Mouse (Mus musculus) limb, embryonic 12.5 days (tissue): ENCODE results near the gene Zfp781. TPM values are rescaled to one million over a fixed set of nuclear protein-coding genes. Genes with fewer than 3 reads are reported as not detected.
"Not testable (repeated sequence)": the region's sequence is repeated elsewhere in the genome, so short reads cannot be mapped to it uniquely, and the experiment has no call there.

ENCODE experiments used
- ATAC-seq: fragments of 200-750 bp; cut with Nextera tagmentation; 2 replicates; pipeline ENCODE4 v1.8.0; 2017; ENCODE audit warnings: low read depth, moderate TSS enrichment; ENCODE audit not compliant: insufficient number of reproducible peaks, insufficient read depth, low FRiP score, low TSS enrichment
- H3K27ac ChIP-seq: fragments of 300-500 bp; sonication (generic); 2 replicates; pipeline ENCODE4 v1.5.1; 2016; ENCODE audit warnings: mild to moderate bottlenecking, moderate library complexity
- H3K27me3 ChIP-seq: fragments of 300-500 bp; sonication (generic); 2 replicates; pipeline ENCODE4 v1.6.1; 2016; ENCODE audit warnings: mild to moderate bottlenecking, moderate library complexity
- H3K36me3 ChIP-seq: fragments of 300-500 bp; sonication (generic); 2 replicates; pipeline ENCODE4 v1.6.1; 2016; ENCODE audit warnings: mild to moderate bottlenecking, moderate library complexity
- H3K4me1 ChIP-seq: fragments of 300-500 bp; sonication (generic); replicated peaks from 2 replicates; pipeline ENCODE4 v1.6.1; 2016
- H3K4me2 ChIP-seq: fragments of 300-500 bp; sonication (generic); 2 replicates; pipeline ENCODE4 v1.6.1; 2016; ENCODE audit warnings: mild to moderate bottlenecking, moderate library complexity
- H3K4me3 ChIP-seq: fragments of 300-500 bp; sonication (generic); replicated peaks from 2 replicates; pipeline ENCODE4 v1.5.1; 2016; ENCODE audit warnings: mild to moderate bottlenecking
- H3K9ac ChIP-seq: fragments of 300-500 bp; sonication (generic); replicated peaks from 2 replicates; pipeline ENCODE4 v1.6.1; 2016; ENCODE audit warnings: mild to moderate bottlenecking, moderate library complexity
- H3K9me3 ChIP-seq: fragments of 300-500 bp; sonication (generic); 2 replicates; pipeline ENCODE4 v1.6.1; 2016; ENCODE audit warnings: mild to moderate bottlenecking, moderate library complexity
- WGBS: fragments of 180-500 bp; shearing (Covaris S2); methylation state at CpG from one replicate; pipeline ENCODE4 v1.1.7; 2016; 5-methylcytosine and 5-hydroxymethylcytosine counted together
- polyA plus RNA-seq: library from polyadenylated mRNA; unstranded; fragments of >200 nt; fragmentation: Nextera tagmentation; extraction: Ambion mirVana; gene quantifications from 2 replicates; pipeline ENCODE4 v1.2.1, GENCODE M21; 2016

The Zfp781 gene
- polyA plus RNA-seq: 4.4 and 4.8 TPM in 2 replicates

DNA sequence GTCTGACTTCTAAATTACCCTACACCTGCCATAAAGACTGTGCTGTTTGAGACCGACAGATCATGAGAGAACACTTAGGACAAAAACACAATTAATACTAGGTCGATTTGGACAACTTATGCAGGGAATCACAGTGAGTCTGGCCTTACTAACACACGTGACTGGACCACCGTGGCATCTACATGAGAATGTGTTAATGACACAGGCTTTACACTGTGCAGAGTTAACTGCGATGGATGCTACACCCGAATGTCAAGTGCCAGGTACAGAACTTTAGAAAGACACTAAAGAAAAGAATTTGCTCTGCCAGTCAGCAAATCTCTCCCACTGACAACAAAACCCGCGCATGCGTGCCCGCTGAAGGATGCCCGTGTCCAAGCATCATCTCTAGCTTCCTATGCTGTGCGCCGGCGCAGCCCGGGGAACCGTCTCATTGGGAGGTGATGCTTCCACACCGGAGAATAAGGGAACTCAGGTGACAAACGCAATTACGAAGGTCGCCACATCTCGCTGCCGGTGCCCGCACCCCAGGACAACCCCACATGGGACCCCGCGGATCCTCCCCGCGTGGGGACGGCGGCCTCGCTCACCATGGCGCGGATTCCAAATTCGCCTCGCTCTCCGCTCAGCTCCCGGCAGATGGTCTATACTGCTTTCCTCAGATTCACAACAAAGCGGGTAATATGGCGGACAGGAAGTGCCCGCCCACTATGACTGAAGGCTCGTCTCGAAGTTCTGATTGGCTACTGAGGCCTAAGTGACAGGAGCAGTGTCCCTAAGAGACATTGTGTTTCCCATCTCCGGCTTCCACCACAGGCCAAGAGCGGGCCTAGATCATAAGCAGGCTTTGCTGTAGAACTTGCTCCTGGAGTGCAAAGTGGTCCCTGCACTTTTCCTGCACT lies at the start of gene Zfp781:
TSS of gene Zfp781 (minus strand) at position 639 of the 902 bp plus-strand sequence.
- not testable (repeated sequence) for H3K27me3 ChIP-seq, H3K4me1 ChIP-seq, H3K9me3 ChIP-seq, H3K9ac ChIP-seq, H3K27ac ChIP-seq, H3K36me3 ChIP-seq, H3K4me2 ChIP-seq, H3K4me3 ChIP-seq
- ATAC-seq: peak; percentile 90
- no CpG with 5 or more reads among the region's 43 CpGs for WGBS

- WGBS: no CpG with 5 or more reads among the region's 44 CpGs
- not testable (repeated sequence) for H3K4me1 ChIP-seq, H3K4me2 ChIP-seq, H3K9ac ChIP-seq, H3K27me3 ChIP-seq, H3K4me3 ChIP-seq, ATAC-seq, H3K36me3 ChIP-seq, H3K9me3 ChIP-seq, H3K27ac ChIP-seq
Observed at GRCm38 (mm10) chr10:81978365-81979003, 48.2 kb upstream of the Zfp781 start.

DNA sequence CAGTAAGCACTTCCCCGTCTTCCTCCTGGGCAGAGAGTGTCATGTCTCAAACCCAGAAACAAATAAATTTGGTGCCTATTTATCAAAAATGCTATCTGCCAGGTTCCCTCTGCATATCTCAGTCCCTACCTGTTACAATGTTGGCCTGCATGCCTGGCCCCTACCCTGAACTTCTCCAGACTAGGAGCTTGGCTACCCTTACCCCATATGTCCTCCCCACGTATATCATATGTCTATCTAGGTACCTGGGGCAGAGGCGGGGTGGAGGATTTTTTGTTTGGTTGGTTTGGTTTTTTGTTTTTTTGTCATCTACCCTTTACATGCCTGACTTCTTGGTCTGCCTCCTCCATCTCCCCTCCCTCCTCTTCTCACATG lies 451 bp upstream of the Zfp781 start:
- not testable (repeated sequence) for H3K9ac ChIP-seq, H3K4me1 ChIP-seq, H3K4me3 ChIP-seq, H3K27ac ChIP-seq, H3K27me3 ChIP-seq, H3K4me2 ChIP-seq, H3K9me3 ChIP-seq, H3K36me3 ChIP-seq
- WGBS: no CpG with 5 or more reads among the region's 3 CpGs
- ATAC-seq: peak; percentile 48; the same call in 1 of the 2 replicates

GRCm38 (mm10) chr10:81863409-81864407 lies 66.6 kb downstream of the Zfp781 start, which contains the start of gene Gm32687:
Gene Gm32687 (plus strand): TSS chr10:81863934.
- H3K4me1 ChIP-seq, H3K9me3 ChIP-seq, H3K27ac ChIP-seq, H3K9ac ChIP-seq, H3K27me3 ChIP-seq, H3K4me3 ChIP-seq, H3K4me2 ChIP-seq, H3K36me3 ChIP-seq: not testable (repeated sequence)
- peak; percentile 100 for ATAC-seq
- WGBS: 22% methylated on average over 5 of the region's 49 CpGs

Other genes starting within 250 kb of the Zfp781 start
- gene Zfp433, start 225.7 kb downstream of the Zfp781 start, polyA plus RNA-seq: 16.3 and 21.0 TPM in 2 replicates
- 8.6 and 12.4 TPM in 2 replicates for gene Gm3055, start 159.3 kb downstream of the Zfp781 start, polyA plus RNA-seq
- 2.9 and 3.7 TPM in 2 replicates for gene Gm4767, start 118.3 kb downstream of the Zfp781 start, polyA plus RNA-seq
- 9.7 and 9.8 TPM in 2 replicates for gene Gm32687, start 66.5 kb downstream of the Zfp781 start, polyA plus RNA-seq
- 16.8 and 17.5 TPM in 2 replicates for gene Zfp873, start 117.6 kb upstream of the Zfp781 start, polyA plus RNA-seq
- 5.5 and 6.3 TPM in 2 replicates for gene BC024063, start 152.9 kb upstream of the Zfp781 start, polyA plus RNA-seq
- 5.5 and 6.3 TPM in 2 replicates for gene AU041133, start 197.5 kb upstream of the Zfp781 start, polyA plus RNA-seq